Mouse (Mus musculus) cerebellum, adult (tissue): ENCODE measurements at regions not wholly inside any gene's neighbourhood (a gene's known extent, or its start where the extent isn't known, plus 50 kb on each side); places are given as distances from the start of the nearest gene placed in this dataset.

ENCODE experiments used
- ATAC-seq: cut with Nextera tagmentation; 2 replicates; pipeline ENCODE4 v1.9.2; 2017; ENCODE audit warnings: mild to moderate bottlenecking, moderate library complexity, mixed read lengths; ENCODE audit not compliant: insufficient number of reproducible peaks, low FRiP score, low TSS enrichment

GRCm38 (mm10) chr13:60237091-60237490 is 59.9 kb upstream of the Gas1 start:
- no peak for ATAC-seq

GRCm38 (mm10) chr13:60242447-60243109 is 65.4 kb upstream of the Gas1 start:
- ATAC-seq, result no peak

DNA sequence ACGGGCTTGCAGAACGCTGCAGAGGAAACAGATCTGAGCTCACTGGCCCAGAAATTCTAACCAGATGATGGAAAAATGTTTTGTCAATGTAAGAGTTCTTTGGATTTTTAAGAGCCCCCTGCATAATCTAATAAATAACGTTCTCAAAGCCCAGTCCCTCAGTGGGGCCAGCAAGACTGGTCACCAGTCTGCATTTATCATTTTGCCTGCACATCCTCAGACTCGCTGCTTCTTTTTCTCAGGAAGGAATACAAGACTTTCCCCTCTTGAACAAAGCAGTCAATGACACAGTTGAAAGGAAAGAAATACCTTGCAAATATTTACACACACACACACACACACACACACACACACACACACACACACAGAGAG is 65.9 kb upstream of the Gas1 start:
- no peak for ATAC-seq

DNA sequence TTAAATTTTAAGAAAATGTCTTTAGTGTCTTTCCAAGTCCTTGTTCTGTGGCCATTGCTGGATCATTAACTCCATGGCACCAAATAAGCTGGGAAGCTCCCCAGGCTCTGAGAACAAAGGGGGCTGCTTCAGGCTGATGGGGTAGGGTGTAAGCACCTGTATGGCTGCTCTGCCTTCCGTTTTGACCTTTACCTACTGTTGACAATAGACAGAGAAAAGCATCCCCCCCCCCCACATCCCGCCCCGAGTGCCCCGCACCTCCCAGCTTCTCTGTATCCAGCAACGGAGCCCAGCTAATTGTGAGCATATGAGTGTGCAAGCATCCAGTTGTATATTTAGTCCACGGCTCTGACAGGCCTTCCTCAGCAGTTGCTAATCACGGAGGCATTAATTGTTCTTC is 78.0 kb upstream of the Gas1 start:
- ATAC-seq, result no peak

GRCm38 (mm10) chr13:60255715-60256114 is 78.5 kb upstream of the Gas1 start:
- no peak for ATAC-seq

- ATAC-seq, result no peak
Observed at GRCm38 (mm10) chr13:60256997-60257396, 79.8 kb upstream of the Gas1 start.

DNA sequence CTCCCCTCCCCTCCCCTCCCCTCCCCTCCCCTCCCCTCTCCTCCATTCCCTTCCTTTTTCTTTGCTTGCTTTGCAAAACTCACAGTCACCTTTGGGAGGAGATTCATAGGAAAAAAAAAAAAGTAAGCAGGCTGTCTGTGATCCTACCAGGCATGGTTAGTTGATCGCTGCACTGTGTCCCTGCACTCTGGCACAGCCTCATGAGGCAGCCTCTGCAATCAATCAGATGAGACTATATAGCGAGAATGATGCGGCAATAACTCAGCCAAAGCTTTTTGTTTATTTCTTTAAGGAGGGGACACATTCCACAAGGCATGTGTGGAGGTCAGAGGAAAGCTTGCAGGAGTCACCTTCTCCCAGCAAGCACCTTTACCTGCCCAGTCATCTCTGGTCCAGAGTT is 80.7 kb upstream of the Gas1 start:
- ATAC-seq, result no peak

DNA sequence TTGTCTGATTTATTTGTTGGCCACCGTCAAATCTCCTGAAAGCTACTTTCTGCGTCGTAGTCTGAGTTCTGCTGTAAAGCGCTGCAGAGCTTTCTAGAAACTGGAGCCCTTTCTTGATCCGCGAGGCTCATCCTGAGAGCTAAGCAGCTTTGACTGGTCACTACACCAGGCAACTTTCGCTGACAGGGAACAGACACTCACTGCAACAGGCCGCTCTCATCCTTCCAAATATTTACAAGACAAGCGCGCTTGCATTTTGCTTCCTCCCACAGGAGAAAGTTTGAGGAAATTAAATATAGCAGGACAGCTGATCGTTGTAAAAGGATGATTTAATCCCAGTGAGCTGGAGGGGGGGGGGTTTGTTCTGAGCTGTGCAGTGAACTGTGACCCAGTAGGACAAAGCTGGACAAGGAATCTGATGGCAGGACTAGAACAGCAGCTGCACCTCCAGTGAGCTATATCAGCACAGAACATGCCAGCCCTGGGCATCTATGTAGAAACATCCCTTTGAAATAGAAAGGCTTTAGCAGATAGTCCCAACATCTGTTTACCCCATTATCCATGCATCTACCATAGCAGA is 85.4 kb upstream of the Gas1 start:
- no peak for ATAC-seq

- ATAC-seq, result no peak
Observed at GRCm38 (mm10) chr13:60264504-60264903, 87.3 kb upstream of the Gas1 start.

GRCm38 (mm10) chr13:60267557-60267956 is 90.4 kb upstream of the Gas1 start:
- ATAC-seq, result no peak

GRCm38 (mm10) chr13:60268256-60268655 is 91.1 kb upstream of the Gas1 start:
- no peak for ATAC-seq

- ATAC-seq, result no peak
Observed at GRCm38 (mm10) chr13:60269406-60269841, 92.3 kb upstream of the Gas1 start.

- ATAC-seq, result no peak
Observed at GRCm38 (mm10) chr13:60270526-60270925, 93.4 kb upstream of the Gas1 start.

DNA sequence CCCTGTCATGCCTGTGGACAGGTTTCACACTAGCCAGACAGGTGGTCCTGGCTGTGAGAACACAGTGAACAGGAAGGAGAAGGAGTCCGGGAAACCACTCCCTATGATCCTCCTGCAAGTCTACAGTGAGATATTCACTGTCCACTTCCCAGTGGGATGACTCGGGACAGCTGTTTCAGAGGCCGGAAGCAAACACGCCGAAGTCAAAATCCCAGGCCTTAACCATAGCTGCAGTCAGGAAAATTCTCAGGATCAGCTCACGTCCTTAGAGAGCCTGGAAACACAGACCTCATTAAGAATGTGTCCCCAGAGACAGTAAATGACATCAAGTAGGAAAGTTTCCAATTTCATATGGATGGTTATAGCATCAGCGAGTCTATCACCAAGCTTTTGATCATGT is 96.2 kb upstream of the Gas1 start:
- no peak for ATAC-seq

DNA sequence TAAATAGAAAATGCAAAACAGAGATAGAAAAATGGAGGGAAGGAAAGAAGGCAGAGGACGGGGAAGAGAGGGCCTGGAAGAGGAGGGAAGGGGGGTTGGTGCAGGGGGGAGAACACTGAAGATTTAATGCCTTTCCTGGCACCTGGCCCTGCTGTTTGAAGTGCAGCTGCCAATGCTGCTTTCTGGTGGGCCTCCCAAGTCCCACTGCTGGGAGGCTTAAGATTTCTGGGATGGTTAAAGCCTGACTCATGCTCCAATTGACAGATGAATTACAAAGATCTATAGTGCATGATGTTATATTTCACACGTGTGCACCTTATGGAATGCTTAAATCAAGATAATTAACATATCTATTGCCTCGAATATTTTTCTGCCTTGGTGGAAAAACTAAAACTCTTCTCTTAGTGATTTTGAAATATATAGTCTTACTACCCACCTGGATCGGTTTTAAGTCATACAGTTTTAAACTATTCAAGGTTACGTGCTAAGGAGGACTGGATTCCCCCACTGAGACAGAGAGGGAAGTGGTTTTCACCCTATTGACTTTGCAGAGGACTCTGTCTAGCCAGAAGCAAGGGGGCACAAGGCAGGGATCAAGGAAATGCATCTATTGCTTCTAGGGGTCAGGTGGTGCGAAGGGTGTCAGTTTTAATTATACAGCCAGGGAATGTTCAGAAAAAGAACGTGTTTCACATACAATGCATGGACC is 105.5 kb upstream of the Gas1 start:
- ATAC-seq, result no peak

DNA sequence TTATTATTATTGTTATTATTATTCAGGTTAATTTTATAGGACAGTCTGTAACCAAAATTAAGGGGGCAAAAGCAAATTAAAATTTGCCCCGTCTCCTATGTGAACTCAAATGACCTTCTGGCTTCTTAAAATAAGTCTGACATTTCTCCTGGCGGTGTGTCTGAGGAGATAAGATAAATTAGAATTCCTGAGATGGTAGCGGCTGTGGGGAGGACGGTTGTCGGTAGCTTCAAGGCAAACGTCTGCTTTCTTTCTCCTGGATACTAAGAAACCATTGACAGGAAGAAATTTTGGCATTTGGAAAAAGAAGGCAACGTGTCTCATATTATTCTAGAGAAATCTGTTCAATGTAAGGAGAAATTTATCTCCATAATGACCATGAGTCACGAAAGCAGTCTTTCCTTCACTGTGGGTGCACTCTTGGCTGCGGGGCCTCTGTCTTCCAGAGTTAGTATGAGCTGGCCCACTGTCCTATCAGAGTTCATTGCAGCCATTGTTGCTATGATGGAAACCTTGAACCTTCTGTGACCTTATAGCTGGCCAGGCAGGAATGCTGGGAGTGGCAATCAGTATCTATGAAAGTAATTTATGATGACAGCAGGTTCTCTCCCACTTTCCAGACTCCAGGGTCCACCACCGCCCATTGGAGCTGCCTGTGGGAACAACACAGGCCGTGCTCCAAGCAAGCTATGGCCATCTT is 109.5 kb upstream of the Gas1 start:
- no peak for ATAC-seq

- ATAC-seq, result no peak
Observed at GRCm38 (mm10) chr13:60289650-60290049, 112.5 kb upstream of the Gas1 start.

- no peak for ATAC-seq
Observed at GRCm38 (mm10) chr13:60290820-60291219, 113.7 kb upstream of the Gas1 start.

DNA sequence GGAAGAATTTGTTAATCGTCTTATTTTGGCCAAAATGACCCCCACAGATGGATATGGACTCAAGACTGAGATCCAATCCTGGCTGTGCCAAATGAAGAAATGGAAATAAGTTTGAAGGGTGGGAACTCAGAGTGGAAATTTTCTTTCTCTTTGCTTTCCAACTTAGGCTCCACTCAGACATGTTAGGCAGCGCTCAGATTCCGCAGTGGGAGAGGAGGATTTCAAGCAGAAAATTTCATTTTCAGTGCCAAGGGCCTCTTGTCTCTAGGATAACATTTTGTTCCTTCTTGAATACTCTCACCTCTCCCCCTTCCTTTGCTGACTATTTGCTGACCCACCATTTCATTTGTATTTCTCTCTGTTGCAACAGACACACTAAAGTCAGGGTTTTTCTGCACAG is 114.2 kb upstream of the Gas1 start:
- ATAC-seq, result no peak

DNA sequence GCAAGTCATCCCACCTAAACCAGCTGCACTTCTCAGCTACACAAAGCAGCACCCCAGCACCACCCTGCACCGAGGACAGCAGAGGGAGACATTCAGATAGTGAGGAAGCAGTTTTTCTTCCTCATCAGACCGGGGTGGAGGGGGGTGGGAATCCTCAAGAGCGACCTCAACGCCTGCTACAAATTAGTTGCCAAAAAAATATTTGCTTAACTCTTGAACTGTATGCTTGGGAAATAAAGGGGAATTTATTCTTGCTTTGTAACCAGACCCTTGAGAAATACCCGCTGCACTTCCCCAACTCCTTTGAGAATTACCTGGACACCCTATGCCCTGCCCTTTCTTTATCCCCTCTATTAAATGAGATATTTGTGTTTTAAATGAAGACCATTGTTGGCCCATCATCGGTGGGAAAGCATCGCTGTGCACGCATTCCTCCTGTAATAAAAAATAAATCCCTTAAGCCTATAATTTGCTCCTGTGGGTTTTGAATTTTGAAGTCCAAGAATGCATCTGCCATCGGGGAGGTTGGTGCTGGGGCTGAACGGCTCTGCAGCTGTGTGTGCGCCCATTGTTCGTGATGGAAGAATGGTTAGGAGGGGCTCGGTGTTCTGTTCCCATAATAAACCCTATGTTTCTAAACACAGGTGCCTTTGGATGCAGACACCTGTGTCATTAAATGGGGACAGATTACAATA is 119.2 kb upstream of the Gas1 start:
- no peak for ATAC-seq

DNA sequence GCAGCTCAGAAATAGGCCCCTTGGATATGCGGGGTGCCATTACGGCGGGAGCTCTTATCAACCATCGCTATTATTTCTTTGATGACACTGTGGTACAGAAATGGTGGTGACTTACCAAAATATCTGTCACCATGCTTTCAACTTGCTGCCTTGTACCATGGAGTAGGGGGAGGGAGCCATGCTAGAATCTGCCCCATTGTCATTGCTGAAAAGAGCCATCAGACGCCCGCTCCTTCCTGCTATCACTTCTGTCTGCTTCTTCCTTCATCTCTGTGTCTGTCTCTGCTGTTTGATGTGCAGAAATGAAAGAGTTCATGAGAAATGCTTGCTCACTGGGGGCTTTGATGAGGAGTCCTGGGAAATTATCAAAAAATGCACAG is 119.7 kb upstream of the Gas1 start:
- no peak for ATAC-seq
